Mouse (Mus musculus): Measurements from ENCODE around the gene Gm21969.

The Gm21969 gene

GRCm38 (mm10) chr4:139602357-139603244 lies at the start of gene Gm21969:
Gm21969 (plus strand) TSS chr4:139603186.
- DNase-seq (ENCODE audit: low spot score in 2 of 2) = peak in 1 of 2 experiments; percentile 58

DNA sequence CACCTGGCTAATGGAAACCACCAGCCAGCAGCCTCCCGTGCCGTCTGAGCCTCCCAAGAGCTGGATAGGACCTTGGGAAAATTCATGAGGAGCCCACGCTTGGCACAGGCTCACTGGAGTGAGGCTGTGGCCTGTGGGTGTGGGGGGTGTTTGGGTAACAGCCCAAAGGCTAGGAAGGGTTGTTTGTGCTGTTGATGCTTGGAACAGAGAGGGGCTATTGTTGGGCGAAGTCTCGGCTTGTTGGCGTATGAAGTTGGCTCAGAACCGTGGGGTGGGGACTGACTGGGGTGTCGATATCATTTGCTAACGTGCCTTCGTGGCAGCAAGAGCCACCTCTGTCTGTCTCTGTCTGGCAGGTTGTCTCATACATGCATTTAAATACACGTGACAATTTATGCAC lies 47.8 kb upstream of the Gm21969 start:
- no peak for DNase-seq (ENCODE audit: low spot score in 2 of 2)

DNA sequence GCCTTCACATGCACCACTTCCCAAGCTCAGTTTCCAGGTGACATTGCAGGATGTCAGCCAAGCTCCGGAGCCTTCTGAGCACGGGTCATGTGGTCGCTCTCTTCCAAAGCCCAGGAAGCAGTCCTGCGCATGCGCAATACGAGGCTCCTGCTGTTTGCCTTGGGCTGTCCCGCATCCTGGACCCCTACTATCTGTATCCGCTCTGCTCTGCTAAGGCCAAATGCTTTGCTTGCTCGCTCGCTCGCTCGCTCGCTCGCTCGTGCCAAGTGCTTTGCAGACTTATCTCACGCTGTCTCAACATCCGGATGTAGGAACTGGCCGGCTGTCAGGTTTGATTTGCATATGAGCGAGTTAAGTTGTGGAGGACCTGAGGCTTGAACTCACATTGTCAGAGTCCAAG lies 47.0 kb upstream of the Gm21969 start:
- no peak for DNase-seq (ENCODE audit: low spot score in 2 of 2)

- DNase-seq (ENCODE audit: low spot score in 2 of 2) = peak in 1 of 2 experiments; percentile 24
Measured at GRCm38 (mm10) chr4:139568361-139568760, 34.6 kb upstream of the Gm21969 start.

- no peak for DNase-seq (ENCODE audit: low spot score in 2 of 2)
Measured at GRCm38 (mm10) chr4:139570756-139571155, 32.2 kb upstream of the Gm21969 start.

- DNase-seq (ENCODE audit: low spot score in 2 of 2) = no peak
Measured at GRCm38 (mm10) chr4:139572928-139573512, 30.0 kb upstream of the Gm21969 start.

- peak; percentile 97 to 98 for DNase-seq (ENCODE audit: low spot score in 2 of 2)
Measured at GRCm38 (mm10) chr4:139574156-139574798, 28.7 kb upstream of the Gm21969 start.

- DNase-seq (ENCODE audit: low spot score in 2 of 2) = peak in 1 of 2 experiments; percentile 64
Measured at GRCm38 (mm10) chr4:139574799-139575672, 27.9 kb upstream of the Gm21969 start.

DNA sequence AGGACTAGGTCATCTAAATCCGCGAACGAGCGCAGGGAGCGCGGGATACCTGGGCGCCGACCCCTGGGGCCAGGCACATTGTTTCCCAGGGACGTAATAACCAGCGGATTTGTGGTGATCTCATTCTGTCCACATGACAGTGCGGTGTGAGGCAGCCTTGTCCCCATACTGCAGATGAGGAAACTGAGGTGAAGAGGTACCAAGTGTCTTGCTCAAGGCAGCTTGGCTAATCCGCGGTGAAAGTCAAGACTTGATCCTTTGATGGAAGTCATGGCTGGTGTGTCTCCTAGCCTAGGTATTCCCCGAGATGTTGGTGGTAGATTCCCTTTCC lies 27.3 kb upstream of the Gm21969 start:
- no peak for DNase-seq (ENCODE audit: low spot score in 2 of 2)

- no peak for DNase-seq (ENCODE audit: low spot score in 2 of 2)
Measured at GRCm38 (mm10) chr4:139576251-139576880, 26.6 kb upstream of the Gm21969 start.

DNA sequence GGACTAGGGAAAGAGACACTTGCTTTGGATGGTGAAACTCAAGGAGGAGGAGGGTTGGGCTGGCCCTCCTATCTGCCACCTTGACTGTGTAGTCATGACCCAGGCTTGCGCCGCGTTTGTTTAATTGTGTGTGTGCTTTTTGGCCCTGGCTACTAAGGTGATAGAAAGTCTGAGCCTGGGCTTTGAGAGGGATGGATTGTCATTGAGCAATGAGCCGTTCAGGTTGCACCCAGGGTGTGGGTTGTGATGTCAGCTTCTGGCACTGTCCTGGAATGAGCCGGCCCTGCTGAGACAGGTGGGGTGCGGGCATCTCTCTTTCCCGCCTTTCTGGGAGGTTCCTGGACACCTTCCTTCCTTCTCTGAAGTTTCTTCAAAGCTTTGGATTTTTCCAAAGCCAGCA lies 26.0 kb upstream of the Gm21969 start:
- no peak for DNase-seq (ENCODE audit: low spot score in 2 of 2)

GRCm38 (mm10) chr4:139578389-139578788 lies 24.6 kb upstream of the Gm21969 start:
- no peak for DNase-seq (ENCODE audit: low spot score in 2 of 2)

DNA sequence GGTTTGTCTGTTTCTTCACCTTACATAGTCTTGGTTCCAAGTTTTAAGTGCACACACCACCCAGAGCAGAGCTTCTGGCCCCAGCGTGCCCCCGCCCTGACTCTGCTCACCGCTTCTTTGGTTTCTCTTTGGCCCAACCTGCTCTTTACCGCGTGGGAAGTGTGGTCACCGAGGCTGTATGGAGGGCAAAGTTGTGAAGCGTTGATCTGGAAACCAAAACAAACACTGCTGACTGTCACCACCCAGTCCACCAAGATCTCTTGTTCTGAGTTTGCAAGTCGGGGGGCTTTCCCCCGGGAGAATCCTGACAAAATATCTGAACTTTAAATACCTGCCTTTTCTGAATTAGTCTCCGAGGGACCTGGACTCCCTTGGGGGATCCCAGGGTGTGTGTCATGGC lies 24.0 kb upstream of the Gm21969 start:
- DNase-seq (ENCODE audit: low spot score in 2 of 2) = no peak

DNA sequence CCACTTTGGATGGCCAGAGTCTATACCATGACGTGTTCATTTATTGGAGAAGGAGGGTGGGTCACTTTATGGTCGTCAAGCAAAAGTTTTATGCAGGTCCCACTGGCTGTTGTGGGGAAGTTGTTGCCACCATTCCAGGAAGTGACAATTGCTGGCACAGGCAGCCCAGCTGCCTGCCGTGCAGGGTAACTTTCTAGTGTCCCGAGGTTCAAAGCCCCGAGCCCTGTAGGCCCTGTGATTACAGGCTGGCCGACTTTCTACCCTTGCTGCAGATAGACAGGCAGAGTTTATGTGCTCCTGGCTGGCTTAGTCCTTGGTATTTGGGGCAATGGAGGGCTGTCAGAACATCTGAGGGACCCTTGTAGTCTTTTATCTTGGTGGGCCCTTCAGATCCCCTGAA lies 23.5 kb upstream of the Gm21969 start:
- DNase-seq (ENCODE audit: low spot score in 2 of 2) = no peak

- DNase-seq (ENCODE audit: low spot score in 2 of 2) = no peak
Measured at GRCm38 (mm10) chr4:139580663-139581336, 22.2 kb upstream of the Gm21969 start.

- DNase-seq (ENCODE audit: low spot score in 2 of 2) = no peak
Measured at GRCm38 (mm10) chr4:139581427-139582051, 21.4 kb upstream of the Gm21969 start.

DNA sequence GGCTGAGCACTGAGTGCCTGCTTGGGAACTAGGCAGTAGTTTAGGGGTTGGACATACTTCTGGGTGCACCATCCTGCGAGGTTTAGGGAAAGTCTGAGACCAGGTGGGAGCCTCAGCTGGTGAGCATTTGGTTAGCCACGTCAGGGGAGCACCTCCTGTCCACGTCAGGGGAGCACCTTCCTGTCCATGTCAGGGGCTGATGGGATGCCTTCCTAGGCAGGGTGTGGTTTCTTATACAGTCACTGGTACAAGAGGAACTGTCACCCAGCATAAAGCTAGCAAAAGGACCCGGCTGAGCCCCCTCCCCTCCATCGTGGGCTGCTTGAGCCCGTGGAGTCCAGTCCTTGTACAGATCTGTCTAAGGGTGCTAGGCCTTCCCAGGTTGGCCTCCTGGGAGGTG lies 20.6 kb upstream of the Gm21969 start:
- no peak for DNase-seq (ENCODE audit: low spot score in 2 of 2)

DNA sequence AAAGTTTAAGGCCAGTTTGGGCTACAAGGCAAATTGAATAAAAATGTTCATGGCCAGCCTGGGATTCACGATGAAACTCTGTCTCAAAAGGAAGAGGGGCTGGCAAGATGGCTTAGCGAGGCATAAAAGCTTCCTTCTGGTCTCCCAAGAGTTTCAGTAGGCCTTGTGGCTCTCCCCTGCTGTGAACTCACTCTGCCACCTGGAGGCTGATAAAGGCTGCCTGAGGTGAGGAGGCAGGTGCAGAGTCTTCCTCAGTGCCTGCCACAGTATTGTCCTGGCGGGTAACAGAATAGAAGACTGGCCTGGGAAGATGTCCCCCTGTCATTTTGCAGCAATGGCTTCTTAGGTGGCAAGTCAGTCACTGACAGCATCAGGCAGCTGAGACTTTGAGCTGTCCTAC lies 20.1 kb upstream of the Gm21969 start:
- no peak for DNase-seq (ENCODE audit: low spot score in 2 of 2)

DNA sequence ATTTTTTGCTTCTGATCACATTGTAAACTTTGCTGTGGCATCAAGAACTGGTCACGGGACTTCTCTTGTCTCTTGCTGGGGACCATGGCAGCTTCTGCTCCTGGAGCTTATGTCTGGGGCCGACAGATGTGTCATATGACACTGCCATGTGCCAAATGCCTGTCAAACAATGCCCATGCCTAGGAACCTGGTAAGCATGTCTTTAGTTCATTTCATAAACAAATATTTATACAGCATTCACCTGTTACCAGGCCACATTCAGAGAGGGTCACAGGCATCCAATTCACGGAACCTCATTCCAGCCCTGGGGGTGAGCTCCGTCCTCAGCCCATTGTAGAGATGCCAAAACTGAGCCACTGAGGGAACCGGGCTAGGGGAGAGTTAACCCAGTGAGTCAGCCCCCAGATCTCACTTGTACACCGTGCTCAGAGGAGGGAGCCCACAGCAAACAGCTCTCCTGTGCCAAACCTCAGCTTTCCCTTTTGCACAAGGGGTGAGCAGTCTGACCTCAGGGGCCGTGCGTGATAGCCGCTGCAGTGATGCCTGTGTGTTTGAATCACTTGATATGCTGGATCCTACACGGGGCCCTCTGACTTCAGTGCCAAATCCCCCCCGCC lies 19.2 kb upstream of the Gm21969 start:
- no peak for DNase-seq (ENCODE audit: low spot score in 2 of 2)

- no peak for DNase-seq (ENCODE audit: low spot score in 2 of 2)
Measured at GRCm38 (mm10) chr4:139584704-139585103, 18.3 kb upstream of the Gm21969 start.

Measured in left cerebral cortex, adult 9 months (tissue).